Mouse (Mus musculus) liver, embryonic 11.5 days (tissue): Measurements from ENCODE around the gene Ccser1. TPM values are rescaled to one million over a fixed set of nuclear protein-coding genes. Genes with fewer than 3 reads are reported as not detected.

Experiments
- ATAC-seq: fragments of 200-750 bp; cut with Nextera tagmentation; replicated peaks from 2 replicates; pipeline ENCODE4 v1.8.0; 2017; ENCODE audit warnings: moderate number of reproducible peaks, mild to moderate bottlenecking, moderate TSS enrichment, moderate library complexity; ENCODE audit not compliant: low FRiP score
- DNase-seq: peaks from one replicate; pipeline ENCODE4 v3.0.0-alpha.2; 2017; ENCODE audit warnings: low spot score
- H3K27ac ChIP-seq: fragments of 300-500 bp; sonication (generic); 2 replicates; pipeline ENCODE4 v1.5.1; 2014; ENCODE audit warnings: mild to moderate bottlenecking, low read depth, low read length, control low read depth
- H3K27me3 ChIP-seq: fragments of 300-500 bp; sonication (generic); replicated peaks from 2 replicates; pipeline ENCODE4 v1.6.1; 2014; ENCODE audit warnings: low read length, mixed read lengths; ENCODE audit not compliant: control insufficient read depth, insufficient read depth
- H3K36me3 ChIP-seq: fragments of 300-500 bp; sonication (generic); 2 replicates; pipeline ENCODE4 v1.6.1; 2014; ENCODE audit warnings: mild to moderate bottlenecking, low read length, moderate library complexity, mixed read lengths; ENCODE audit not compliant: control insufficient read depth, insufficient read depth
- H3K4me1 ChIP-seq: fragments of 300-500 bp; sonication (generic); replicated peaks from 2 replicates; pipeline ENCODE4 v1.6.1; 2014; ENCODE audit warnings: low read length, mixed read lengths; ENCODE audit not compliant: control insufficient read depth, insufficient read depth
- H3K4me2 ChIP-seq: fragments of 300-500 bp; sonication (generic); 2 replicates; pipeline ENCODE4 v1.6.1; 2014; ENCODE audit warnings: mild to moderate bottlenecking, control low read depth, moderate library complexity
- H3K4me3 ChIP-seq: fragments of 300-500 bp; sonication (generic); 2 replicates; pipeline ENCODE4 v1.5.1; 2014; ENCODE audit warnings: low read depth, low read length, control low read depth
- H3K9ac ChIP-seq: fragments of 300-500 bp; sonication (generic); 2 replicates; pipeline ENCODE4 v1.6.1; 2014; ENCODE audit warnings: low read depth, low read length, control low read depth
- H3K9me3 ChIP-seq: fragments of 300-500 bp; sonication (generic); 2 replicates; pipeline ENCODE4 v1.6.1; 2016; ENCODE audit warnings: low read length, inconsistent platforms, mixed read lengths; ENCODE audit not compliant: control insufficient read depth
- WGBS: fragments of 180-500 bp; shearing (Covaris S2); extraction: QIAGEN DNeasy Blood & Tissue Kit; methylation state at CpG from one replicate; pipeline ENCODE4 v1.1.7; 2014; 5-methylcytosine and 5-hydroxymethylcytosine counted together
- polyA plus RNA-seq: library from polyadenylated mRNA; unstranded; fragments of >200 nt; fragmentation: Nextera tagmentation; extraction: Ambion mirVana; gene quantifications from 2 replicates; pipeline ENCODE4 v1.2.1, GENCODE M21; 2014

Ccser1 gene
- polyA plus RNA-seq, 1 experiment from 2014 or later = 1.3 TPM

DNA sequence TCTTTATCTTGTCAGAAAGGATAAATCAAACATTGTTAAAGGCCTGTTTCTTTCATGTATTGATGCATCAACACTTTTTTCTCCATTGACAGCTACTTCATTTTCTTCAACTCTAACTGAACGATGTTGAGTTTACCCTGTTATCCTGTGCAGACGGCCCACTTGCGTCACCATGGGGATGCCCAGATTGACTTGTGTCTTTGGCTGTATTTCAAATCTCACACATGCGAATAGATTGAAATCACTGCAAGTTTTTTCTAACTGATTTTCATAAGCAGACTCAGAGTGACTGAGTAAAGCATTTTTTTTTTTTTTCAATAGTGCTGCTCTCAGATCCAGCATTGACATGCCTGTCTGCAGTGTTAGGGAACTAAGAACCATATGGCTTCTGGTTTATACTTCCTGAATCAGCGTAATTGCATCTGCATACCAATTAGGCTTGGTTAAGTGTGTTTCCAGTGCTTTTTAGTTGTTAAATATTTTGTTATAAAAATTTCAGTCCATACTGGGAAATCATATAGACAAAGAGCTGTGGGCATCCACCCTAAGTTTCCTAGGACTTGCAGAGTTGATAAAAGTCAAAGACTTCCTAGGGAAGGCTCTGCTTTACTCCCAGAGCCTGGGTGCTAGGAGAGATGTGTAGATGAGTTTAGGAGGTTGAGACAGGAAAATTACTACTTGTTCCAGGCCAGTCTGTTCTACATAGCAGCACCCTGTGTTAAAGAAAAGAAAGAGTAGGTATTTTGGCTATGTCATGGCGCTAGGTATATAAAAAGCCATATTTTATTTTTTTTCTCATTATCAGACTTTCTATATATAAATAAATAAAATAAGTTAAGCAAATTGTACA, 116.3 kb downstream of the Ccser1 start:
- no peak overlapping the region for H3K4me3 ChIP-seq
- H3K9me3 ChIP-seq = no peaks in the 10 kb centered on the region
- DNase-seq = no peak
- H3K4me1 ChIP-seq = no peaks in the 10 kb centered on the region
- H3K4me2 ChIP-seq = no peak overlapping the region
- no peak overlapping the region for H3K27ac ChIP-seq
- no peak for ATAC-seq
- 76% methylated on average over 6 of the region's 6 CpGs for WGBS
- no peak overlapping the region for H3K9ac ChIP-seq
- H3K27me3 ChIP-seq = no peaks in the 10 kb centered on the region
- H3K36me3 ChIP-seq = no peaks in the 10 kb centered on the region

GRCm38 (mm10) chr6:61300441-61300840, 120.3 kb downstream of the Ccser1 start:
- DNase-seq = no peak
- H3K4me3 ChIP-seq = no peak overlapping the region
- H3K27ac ChIP-seq = no peak overlapping the region
- no peak overlapping the region for H3K9ac ChIP-seq
- ATAC-seq = no peak
- no peaks in the 10 kb centered on the region for H3K9me3 ChIP-seq
- no peak overlapping the region for H3K4me2 ChIP-seq
- H3K4me1 ChIP-seq = no peaks in the 10 kb centered on the region
- WGBS = 82% methylated on average over 4 of the region's 4 CpGs
- H3K27me3 ChIP-seq = no peaks in the 10 kb centered on the region
- no peaks in the 10 kb centered on the region for H3K36me3 ChIP-seq

- Histone ChIP-seq H3K36me3 (no peaks in the 10 kb centered on the region), H3K9ac (no peak overlapping the region), H3K27me3 (no peaks in the 10 kb centered on the region), H3K27ac (no peak overlapping the region), H3K4me3 (no peak overlapping the region), H3K4me2 (no peak overlapping the region), H3K4me1 (no peaks in the 10 kb centered on the region), H3K9me3 (no peaks in the 10 kb centered on the region)
- ATAC-seq (no peak), DNase-seq (no peak)
- WGBS = 67% methylated on average over 7 of the region's 7 CpGs
Measured at GRCm38 (mm10) chr6:61300975-61301374, 120.9 kb downstream of the Ccser1 start.

- Histone ChIP-seq H3K9me3 (no peaks in the 10 kb centered on the region), H3K4me3 (no peak overlapping the region), H3K4me2 (no peak overlapping the region), H3K36me3 (no peaks in the 10 kb centered on the region), H3K27ac (no peak overlapping the region), H3K9ac (no peak overlapping the region), H3K4me1 (no peaks in the 10 kb centered on the region), H3K27me3 (no peaks in the 10 kb centered on the region)
- WGBS = 35% methylated on average over 2 of the region's 2 CpGs
- ATAC-seq (no peak), DNase-seq (no peak)
Measured at GRCm38 (mm10) chr6:61301631-61302030, 121.5 kb downstream of the Ccser1 start.

DNA sequence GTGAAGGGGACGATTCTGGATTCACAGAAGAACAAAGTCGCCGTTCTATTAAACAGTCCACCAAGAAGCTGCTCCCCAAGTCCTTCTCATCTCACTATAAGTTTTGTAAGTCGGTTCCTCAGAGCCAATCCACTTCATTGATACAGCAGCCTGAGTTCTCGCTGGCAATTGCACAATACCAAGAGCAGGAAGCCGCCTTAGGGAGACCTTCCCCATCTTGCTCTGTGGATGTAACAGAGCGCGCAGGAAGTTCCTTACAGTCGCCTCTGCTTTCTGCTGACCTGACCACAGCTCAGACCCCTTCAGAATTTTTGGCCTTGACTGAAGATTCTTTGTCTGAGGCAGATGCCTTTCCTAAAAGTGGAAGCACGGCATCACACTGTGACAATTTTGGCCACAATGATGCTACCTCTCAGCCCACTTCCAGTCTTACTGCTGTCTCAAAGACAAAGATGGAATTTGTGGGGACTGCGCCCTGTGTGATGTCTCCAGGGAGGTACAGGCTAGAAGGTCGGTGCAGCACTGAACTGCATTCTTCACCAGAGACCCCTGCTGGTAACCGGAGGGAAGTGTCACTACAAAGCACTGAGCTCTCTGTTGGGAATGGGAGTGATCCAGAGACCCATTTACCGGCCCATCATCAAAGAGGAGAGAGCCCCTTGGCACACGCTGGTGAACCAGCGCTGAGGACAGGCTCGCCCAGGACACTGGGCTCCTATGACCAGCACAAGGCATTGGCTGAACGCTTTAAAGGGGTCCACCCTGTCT, 131.4 kb downstream of the Ccser1 start:
- no peaks in the 10 kb centered on the region for H3K4me1 ChIP-seq
- H3K9me3 ChIP-seq = no peaks in the 10 kb centered on the region
- H3K27me3 ChIP-seq = no peaks in the 10 kb centered on the region
- no peak overlapping the region for H3K27ac ChIP-seq
- ATAC-seq (no peak), DNase-seq (no peak)
- WGBS = 68% methylated on average over 18 of the region's 18 CpGs
- no peak overlapping the region for H3K9ac ChIP-seq
- H3K4me2 ChIP-seq = no peak overlapping the region
- H3K36me3 ChIP-seq = no peaks in the 10 kb centered on the region
- no peak overlapping the region for H3K4me3 ChIP-seq

- WGBS = 26% methylated on average over 6 of the region's 6 CpGs
- no peak overlapping the region for H3K9ac ChIP-seq
Measured at GRCm38 (mm10) chr6:61315884-61316601, 135.9 kb downstream of the Ccser1 start.

GRCm38 (mm10) chr6:61320842-61321241, 140.7 kb downstream of the Ccser1 start:
- ATAC-seq = no peak

More at GRCm38 (mm10) chr6:61315884-61316601, 135.9 kb downstream of the Ccser1 start:
- Histone ChIP-seq H3K36me3 (no peaks in the 10 kb centered on the region), H3K27me3 (no peaks in the 10 kb centered on the region), H3K4me2 (no peak overlapping the region), H3K27ac (no peak overlapping the region), H3K4me1 (no peaks in the 10 kb centered on the region), H3K9me3 (no peaks in the 10 kb centered on the region), H3K4me3 (no peak overlapping the region)
- DNase-seq = no peak
- ATAC-seq = no peak

DNA sequence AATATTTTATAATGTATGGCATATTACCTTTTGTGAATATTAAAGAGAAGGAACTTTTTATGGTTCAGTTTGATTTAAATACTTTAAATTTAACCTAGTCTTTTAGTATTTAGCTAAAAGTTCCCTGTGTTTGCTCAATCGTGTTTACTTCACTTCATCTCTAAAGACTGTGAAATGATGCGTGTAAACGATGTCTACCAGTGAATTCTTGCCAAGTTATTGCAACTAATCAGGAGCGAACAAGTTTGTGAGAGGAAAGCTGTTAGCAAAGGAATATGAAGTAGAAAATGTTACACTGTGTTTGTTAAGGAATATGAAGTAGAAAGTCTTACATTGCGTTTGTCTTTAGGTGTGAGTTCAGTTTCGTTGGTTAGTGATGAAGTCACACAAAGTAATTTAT, 142.2 kb downstream of the Ccser1 start:
- no peaks in the 10 kb centered on the region for H3K4me1 ChIP-seq
- H3K9ac ChIP-seq = no peak overlapping the region
- no peaks in the 10 kb centered on the region for H3K27me3 ChIP-seq
- no peak overlapping the region for H3K4me3 ChIP-seq
- DNase-seq (no peak), ATAC-seq (no peak)
- no peaks in the 10 kb centered on the region for H3K36me3 ChIP-seq
- H3K4me2 ChIP-seq = no peak overlapping the region
- no peaks in the 10 kb centered on the region for H3K9me3 ChIP-seq
- 85% methylated on average over 6 of the region's 6 CpGs for WGBS
- no peak overlapping the region for H3K27ac ChIP-seq

More at GRCm38 (mm10) chr6:61320842-61321241, 140.7 kb downstream of the Ccser1 start:
- H3K9ac ChIP-seq = no peak overlapping the region
- no peak for DNase-seq
- no peak overlapping the region for H3K4me3 ChIP-seq
- no peak overlapping the region for H3K27ac ChIP-seq
- H3K9me3 ChIP-seq = no peaks in the 10 kb centered on the region
- no peaks in the 10 kb centered on the region for H3K36me3 ChIP-seq
- no peak overlapping the region for H3K4me2 ChIP-seq
- H3K27me3 ChIP-seq = no peaks in the 10 kb centered on the region
- no peaks in the 10 kb centered on the region for H3K4me1 ChIP-seq
- 83% methylated on average over 4 of the region's 4 CpGs for WGBS
